Mouse (Mus musculus): ENCODE measurements around the gene Xpo6. TPM values are rescaled to one million over a fixed set of nuclear protein-coding genes. Genes with fewer than 3 reads are reported as not detected.
A peak's percentile ranks its signal among the peaks of the same experiment; 100 is the strongest.

Xpo6 gene
- polyA plus RNA-seq, 1 experiment, result 83.9 TPM

- Histone ChIP-seq H3K9me3 (no peaks in the 10 kb centered on the region), H3K4me3 (replicated peaks) (no peak overlapping the region), H3K4me1 (no peaks in the 10 kb centered on the region; the same call in 1 of the 2 replicates), H3K27me3 (replicated peaks) (no peaks in the 10 kb centered on the region), H3K36me3 (replicated peaks; ENCODE audit: low read length) (peaks cover 92% of the 10 kb centered on the region)
- TF ChIP-seq FLI1 (IDR thresholded peaks at IDR 0.05; ENCODE audit: low read length) (no peak), GATA1 (IDR thresholded peaks at IDR 0.05; ENCODE audit: borderline replicate concordance, low read length) (no peak)
Observed at GRCm38 (mm10) chr7:126146156-126146555, 54.1 kb downstream of the Xpo6 start.

- H3K36me3 ChIP-seq (replicated peaks; ENCODE audit: low read length), result peaks cover 92% of the 10 kb centered on the region
- H3K4me3 ChIP-seq (replicated peaks), result no peak overlapping the region
Observed at GRCm38 (mm10) chr7:126144364-126144763, 55.9 kb downstream of the Xpo6 start.

GRCm38 (mm10) chr7:126137850-126138249 lies 62.5 kb downstream of the Xpo6 start:
- H3K36me3 ChIP-seq (replicated peaks; ENCODE audit: low read length), result peaks cover 77% of the 10 kb centered on the region
- H3K4me3 ChIP-seq (replicated peaks), result no peak overlapping the region
- H3K4me1 ChIP-seq, result peaks cover 25% of the 10 kb centered on the region

More at GRCm38 (mm10) chr7:126144364-126144763, 55.9 kb downstream of the Xpo6 start:
- H3K27me3 ChIP-seq (replicated peaks), result no peaks in the 10 kb centered on the region
- H3K4me1 ChIP-seq, result no peaks in the 10 kb centered on the region
- no peak for TF ChIP-seq FLI1 (IDR thresholded peaks at IDR 0.05; ENCODE audit: low read length)
- TF ChIP-seq GATA1 (IDR thresholded peaks at IDR 0.05; ENCODE audit: borderline replicate concordance, low read length), result no peak
- no peaks in the 10 kb centered on the region for H3K9me3 ChIP-seq

GRCm38 (mm10) chr7:126135391-126135790 lies 64.9 kb downstream of the Xpo6 start:
- H3K4me3 ChIP-seq (replicated peaks), result no peak overlapping the region
- H3K9me3 ChIP-seq, result no peaks in the 10 kb centered on the region
- no peak for TF ChIP-seq FLI1 (IDR thresholded peaks at IDR 0.05; ENCODE audit: low read length)
- TF ChIP-seq GATA1 (IDR thresholded peaks at IDR 0.05; ENCODE audit: borderline replicate concordance, low read length), result no peak
- peaks cover 28% of the 10 kb centered on the region for H3K4me1 ChIP-seq
- H3K36me3 ChIP-seq (replicated peaks; ENCODE audit: low read length), result peaks cover 80% of the 10 kb centered on the region
- no peaks in the 10 kb centered on the region for H3K27me3 ChIP-seq (replicated peaks)

More at GRCm38 (mm10) chr7:126137850-126138249, 62.5 kb downstream of the Xpo6 start:
- no peaks in the 10 kb centered on the region for H3K27me3 ChIP-seq (replicated peaks)
- no peaks in the 10 kb centered on the region for H3K9me3 ChIP-seq
- TF ChIP-seq GATA1 (IDR thresholded peaks at IDR 0.05; ENCODE audit: borderline replicate concordance, low read length) (no peak), FLI1 (IDR thresholded peaks at IDR 0.05; ENCODE audit: low read length) (no peak)

GRCm38 (mm10) chr7:126134634-126135321 lies 65.5 kb downstream of the Xpo6 start:
- peak overlapping the region; percentile 11 for H3K4me3 ChIP-seq (replicated peaks)
- no peaks in the 10 kb centered on the region for H3K9me3 ChIP-seq
- peaks cover 80% of the 10 kb centered on the region for H3K36me3 ChIP-seq (replicated peaks; ENCODE audit: low read length)
- no peaks in the 10 kb centered on the region for H3K27me3 ChIP-seq (replicated peaks)
- TF ChIP-seq FLI1 (IDR thresholded peaks at IDR 0.05; ENCODE audit: low read length) (no peak), GATA1 (IDR thresholded peaks at IDR 0.05; ENCODE audit: borderline replicate concordance, low read length) (no peak)
- H3K4me1 ChIP-seq, result peaks cover 28% of the 10 kb centered on the region

- Histone ChIP-seq H3K36me3 (replicated peaks; ENCODE audit: low read length) (peaks cover 99% of the 10 kb centered on the region), H3K4me3 (replicated peaks) (no peak overlapping the region), H3K9me3 (no peaks in the 10 kb centered on the region), H3K27me3 (replicated peaks) (no peaks in the 10 kb centered on the region), H3K4me1 (peaks cover 7% of the 10 kb centered on the region)
- TF ChIP-seq GATA1 (IDR thresholded peaks at IDR 0.05; ENCODE audit: borderline replicate concordance, low read length), result no peak
Observed at GRCm38 (mm10) chr7:126127673-126128072, 72.6 kb downstream of the Xpo6 start.

- TF ChIP-seq FLI1 (IDR thresholded peaks at IDR 0.05; ENCODE audit: low read length), result no peak
- no peak for TF ChIP-seq GATA1 (IDR thresholded peaks at IDR 0.05; ENCODE audit: borderline replicate concordance, low read length)
- Histone ChIP-seq H3K9me3 (no peaks in the 10 kb centered on the region), H3K4me1 (peaks cover 4% of the 10 kb centered on the region), H3K36me3 (replicated peaks; ENCODE audit: low read length) (peaks cover 99% of the 10 kb centered on the region), H3K27me3 (replicated peaks) (no peaks in the 10 kb centered on the region), H3K4me3 (replicated peaks) (no peak overlapping the region)
Observed at GRCm38 (mm10) chr7:126126502-126126901, 73.8 kb downstream of the Xpo6 start.

GRCm38 (mm10) chr7:126121533-126121932 lies 78.8 kb downstream of the Xpo6 start:
- H3K4me3 ChIP-seq (replicated peaks), result no peak overlapping the region
- no peak for TF ChIP-seq FLI1 (IDR thresholded peaks at IDR 0.05; ENCODE audit: low read length)
- TF ChIP-seq GATA1 (IDR thresholded peaks at IDR 0.05; ENCODE audit: borderline replicate concordance, low read length), result no peak
- peaks cover 4% of the 10 kb centered on the region for H3K4me1 ChIP-seq
- no peaks in the 10 kb centered on the region for H3K27me3 ChIP-seq (replicated peaks)
- H3K36me3 ChIP-seq (replicated peaks; ENCODE audit: low read length), result peaks cover 94% of the 10 kb centered on the region
- H3K9me3 ChIP-seq, result no peaks in the 10 kb centered on the region

- H3K9me3 ChIP-seq, result no peaks in the 10 kb centered on the region
- no peak for TF ChIP-seq GATA1 (IDR thresholded peaks at IDR 0.05; ENCODE audit: borderline replicate concordance, low read length)
- TF ChIP-seq FLI1 (IDR thresholded peaks at IDR 0.05; ENCODE audit: low read length), result no peak
- H3K27me3 ChIP-seq (replicated peaks), result no peaks in the 10 kb centered on the region
- no peak overlapping the region for H3K4me3 ChIP-seq (replicated peaks)
- H3K4me1 ChIP-seq, result 0 out of 2 replicates have a peak, but pooled peaks cover 2% of the 10 kb centered on the region
- peaks cover 93% of the 10 kb centered on the region for H3K36me3 ChIP-seq (replicated peaks; ENCODE audit: low read length)
Observed at GRCm38 (mm10) chr7:126119819-126120218, 80.5 kb downstream of the Xpo6 start.

GRCm38 (mm10) chr7:126113263-126113662 lies 87.0 kb downstream of the Xpo6 start:
- Histone ChIP-seq H3K27me3 (replicated peaks) (no peaks in the 10 kb centered on the region), H3K4me3 (replicated peaks) (peak overlapping the region; percentile 8), H3K9me3 (no peaks in the 10 kb centered on the region), H3K4me1 (no peaks in the 10 kb centered on the region), H3K36me3 (replicated peaks; ENCODE audit: low read length) (peaks cover 91% of the 10 kb centered on the region)
- TF ChIP-seq FLI1 (IDR thresholded peaks at IDR 0.05; ENCODE audit: low read length) (no peak), GATA1 (IDR thresholded peaks at IDR 0.05; ENCODE audit: borderline replicate concordance, low read length) (no peak)
